Mouse (Mus musculus) 416B (cell line): ENCODE results near the gene Tfap4.

Source experiments
- DNase-seq: peaks from one replicate; pipeline ENCODE4 v3.0.0; 2011; ENCODE audit warnings: low read depth

Tfap4 gene

GRCm38 (mm10) chr16:4520673-4521072 is 39.0 kb downstream of the Tfap4 start:
- no peak for DNase-seq

GRCm38 (mm10) chr16:4519825-4520224 is 39.8 kb downstream of the Tfap4 start:
- DNase-seq: no peak

GRCm38 (mm10) chr16:4519157-4519556 is 40.5 kb downstream of the Tfap4 start:
- DNase-seq: no peak

GRCm38 (mm10) chr16:4517906-4518305 is 41.7 kb downstream of the Tfap4 start:
- no peak for DNase-seq

- DNase-seq: no peak
Measured at GRCm38 (mm10) chr16:4514383-4514782, 45.3 kb downstream of the Tfap4 start.

- DNase-seq: peak; percentile 70
Measured at GRCm38 (mm10) chr16:4512661-4513438, 46.8 kb downstream of the Tfap4 start.

- DNase-seq: no peak
Measured at GRCm38 (mm10) chr16:4511371-4511770, 48.3 kb downstream of the Tfap4 start.

GRCm38 (mm10) chr16:4506181-4506580 is 53.5 kb downstream of the Tfap4 start:
- no peak for DNase-seq

- DNase-seq: peak; percentile 21
Measured at GRCm38 (mm10) chr16:4503495-4503894, 56.2 kb downstream of the Tfap4 start.

GRCm38 (mm10) chr16:4502568-4502967 is 57.1 kb downstream of the Tfap4 start:
- DNase-seq: no peak

- DNase-seq: no peak
Measured at GRCm38 (mm10) chr16:4501703-4502102, 58.0 kb downstream of the Tfap4 start.

- no peak for DNase-seq
Measured at GRCm38 (mm10) chr16:4500598-4501385, 58.9 kb downstream of the Tfap4 start.

GRCm38 (mm10) chr16:4497762-4498607 is 61.7 kb downstream of the Tfap4 start:
- no peak for DNase-seq

GRCm38 (mm10) chr16:4496470-4496869 is 63.2 kb downstream of the Tfap4 start:
- DNase-seq: no peak

- no peak for DNase-seq
Measured at GRCm38 (mm10) chr16:4495861-4496260, 63.8 kb downstream of the Tfap4 start.
